Mouse (Mus musculus) embryo, embryonic 11 days (tissue): Measurements from ENCODE around the gene Irf7.

Experiments used
- DNase-seq: peaks from one replicate; pipeline ENCODE4 v3.0.0-alpha.2; 2015

Gene Irf7

DNA sequence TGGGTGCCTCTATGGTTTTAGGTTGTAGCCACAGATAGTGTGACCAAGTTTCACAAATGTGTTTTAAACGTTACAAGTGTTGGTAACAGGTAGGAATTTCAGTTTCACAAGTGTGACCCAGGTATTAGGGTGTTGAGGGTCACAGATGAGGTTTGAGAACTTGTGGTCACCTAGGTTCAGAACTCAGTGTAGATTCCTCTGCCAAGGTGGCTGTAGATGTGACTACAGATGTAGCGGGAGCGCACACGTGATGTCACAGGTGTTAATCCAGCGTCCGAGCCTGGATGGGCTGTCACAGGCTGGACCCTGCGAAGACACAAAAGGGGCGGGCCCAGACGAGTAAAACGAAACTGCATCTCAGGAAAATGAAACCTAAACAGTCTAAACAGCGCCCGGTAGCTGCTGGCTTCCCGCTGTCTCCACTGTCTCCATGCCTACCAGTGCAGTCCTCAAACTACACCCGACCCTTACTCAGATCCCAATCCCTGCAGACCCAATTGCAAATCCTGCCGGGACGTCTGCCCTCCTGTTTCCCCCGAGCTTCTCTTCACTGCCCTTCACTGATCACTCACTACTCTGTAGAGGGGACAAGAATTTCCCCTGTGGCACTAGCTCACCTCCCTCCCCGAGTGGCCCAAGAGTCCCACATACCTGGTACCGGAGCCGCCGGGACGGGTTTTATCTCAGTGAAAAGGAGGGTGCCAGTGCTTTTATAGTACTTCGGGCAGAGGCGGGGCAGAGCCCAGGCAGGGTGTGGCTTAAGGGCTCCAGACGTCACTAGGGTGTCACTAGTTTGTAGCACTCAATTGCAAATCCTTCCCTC is at the start of gene Irf7:
TSS of gene Irf7 (minus strand) at position 743 of the 823 bp plus-strand sequence.
- DNase-seq = peak; percentile 46

DNA sequence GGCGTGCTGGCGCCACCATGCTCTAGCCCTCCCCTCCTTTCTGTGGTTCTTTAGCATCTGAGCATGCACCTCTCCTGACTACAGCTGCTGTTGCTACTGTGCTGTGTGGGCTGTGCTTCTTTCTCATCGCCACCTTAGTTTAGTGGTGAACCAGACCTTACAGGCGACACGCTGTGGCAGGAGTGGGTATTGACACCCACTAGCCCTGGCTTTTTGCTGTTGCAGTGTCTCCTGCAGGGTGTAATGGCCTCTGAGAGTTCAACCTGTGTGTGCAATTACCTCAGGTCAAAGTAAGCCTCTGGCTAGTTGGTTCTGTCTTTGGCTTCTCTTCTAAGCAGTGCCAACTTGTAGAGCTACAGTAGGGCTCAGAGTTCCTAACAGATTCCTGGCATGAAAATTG is 49.7 kb upstream of the Irf7 start:
- peak; percentile 32 for DNase-seq

DNA sequence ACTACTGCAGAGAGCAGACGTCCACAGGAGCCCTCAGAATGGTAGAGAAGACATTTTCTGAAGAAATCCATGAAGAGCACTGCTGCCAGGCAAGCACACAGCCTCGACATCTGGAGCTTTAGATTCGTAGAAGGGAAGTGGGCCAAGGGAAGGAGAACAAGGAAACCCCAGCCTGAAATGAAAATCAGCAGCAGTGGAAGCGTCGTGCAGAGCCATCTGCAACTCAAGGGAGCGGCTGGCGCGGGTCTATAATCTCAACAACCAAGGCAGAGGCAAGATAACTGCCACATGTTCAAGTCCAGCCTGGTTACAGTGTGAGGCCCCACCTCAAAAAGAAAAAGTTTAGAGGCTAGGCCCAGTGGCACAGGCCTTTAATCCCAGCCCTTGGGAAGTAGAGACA is 48.8 kb upstream of the Irf7 start:
- no peak for DNase-seq

DNA sequence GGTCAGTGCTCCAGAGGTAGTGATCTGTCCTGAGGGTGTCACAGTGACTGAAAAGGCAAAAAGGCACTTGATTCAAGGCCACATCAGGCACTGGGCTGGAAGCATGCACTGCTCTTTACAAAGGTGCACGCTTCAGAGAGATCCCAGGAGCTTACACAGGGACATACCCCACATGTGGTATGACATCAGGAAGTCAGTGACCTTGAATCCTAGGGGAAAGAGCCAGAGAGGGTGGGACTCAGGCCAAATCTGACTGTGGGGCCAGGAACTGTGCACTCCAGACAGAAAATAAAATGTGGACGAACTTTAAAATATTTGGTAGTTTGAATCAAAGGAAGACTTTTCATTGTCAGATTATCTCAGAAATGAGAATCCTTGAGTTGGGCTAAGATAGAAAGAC is 48.1 kb upstream of the Irf7 start:
- DNase-seq = no peak

DNA sequence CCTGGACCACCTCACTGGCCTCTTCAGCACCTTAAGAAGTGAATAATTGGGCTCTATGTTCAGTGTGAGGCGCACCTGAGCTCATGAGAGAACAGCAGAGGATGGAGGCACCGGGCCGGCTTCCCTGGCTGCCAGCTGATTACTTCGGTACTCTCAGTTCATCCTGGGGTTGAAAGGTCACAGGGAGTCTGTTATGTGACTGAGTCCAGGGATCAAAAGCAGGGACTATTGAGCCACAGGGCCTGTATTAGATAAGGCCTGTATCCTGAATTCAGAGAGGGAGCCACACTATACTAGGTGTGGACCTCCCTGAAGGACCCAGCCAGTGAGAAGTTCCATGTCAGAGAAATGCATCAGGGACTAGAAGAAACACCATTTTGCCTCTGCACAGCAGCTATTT is 38.3 kb upstream of the Irf7 start:
- no peak for DNase-seq

DNA sequence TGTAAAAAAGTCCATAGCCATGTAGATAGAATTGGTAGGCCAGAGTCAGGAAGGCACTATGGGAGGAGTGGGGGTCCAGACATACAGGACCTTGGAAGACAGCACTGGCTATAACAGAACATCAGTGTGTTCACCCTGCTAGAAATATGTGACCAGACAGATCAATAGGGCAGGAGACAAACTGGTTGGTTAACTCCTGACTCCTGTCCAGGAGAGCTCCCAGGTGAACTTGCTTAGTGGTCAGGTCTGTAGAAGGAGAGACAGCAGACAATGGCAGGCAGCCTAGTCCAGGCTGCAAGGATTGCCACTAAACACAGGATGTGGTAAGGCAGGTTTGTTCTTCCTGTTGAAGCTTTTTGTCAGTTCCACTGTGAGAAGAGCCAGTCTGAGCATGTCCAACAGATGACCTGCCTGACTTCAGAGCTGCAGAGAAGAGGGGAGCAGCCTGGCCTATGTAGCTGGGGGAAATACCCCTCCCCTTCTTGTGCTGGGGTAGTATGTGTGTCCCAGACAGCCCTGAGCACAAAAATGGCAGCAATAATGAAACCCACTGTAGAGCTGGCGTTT is 36.5 kb upstream of the Irf7 start:
- no peak for DNase-seq

DNA sequence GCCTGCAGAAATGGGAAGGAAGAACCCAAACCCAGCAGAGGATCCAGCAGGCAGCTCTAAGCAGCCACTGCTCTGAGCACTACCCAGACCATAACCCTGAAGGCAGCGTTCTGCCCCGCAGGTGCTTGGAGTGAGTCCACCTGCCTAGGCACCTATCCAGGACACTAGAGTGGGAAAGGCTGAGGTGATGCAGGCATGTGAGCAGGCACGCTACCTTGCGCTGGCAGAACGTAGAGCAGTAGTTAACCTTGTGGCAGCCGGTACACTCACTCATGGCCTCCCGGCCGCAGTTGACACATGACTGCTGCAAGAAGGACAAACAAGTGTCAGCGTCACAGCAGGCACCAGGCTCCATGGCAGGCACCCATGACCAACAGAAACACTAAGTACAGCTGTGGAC is 35.1 kb upstream of the Irf7 start:
- no peak for DNase-seq

DNA sequence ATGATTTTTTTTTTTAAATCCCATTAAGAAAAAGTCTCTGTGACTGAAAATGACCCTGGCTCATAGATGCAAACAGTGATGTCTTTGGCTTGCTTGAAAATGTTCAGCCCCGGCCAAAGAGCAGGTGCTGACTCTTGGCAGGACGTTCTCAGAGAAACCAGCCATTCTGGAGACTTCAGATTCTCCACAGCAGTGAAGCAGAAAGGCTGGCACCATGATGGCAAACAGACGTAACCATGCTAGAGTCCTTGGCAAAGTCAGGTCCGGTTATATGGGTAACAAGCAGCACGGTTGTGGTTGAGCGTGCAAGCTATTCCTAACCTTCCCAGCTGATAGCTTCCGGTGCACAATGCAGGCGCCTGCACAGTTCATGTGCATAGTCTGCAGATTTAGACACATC is 32.9 kb upstream of the Irf7 start:
- no peak for DNase-seq

DNA sequence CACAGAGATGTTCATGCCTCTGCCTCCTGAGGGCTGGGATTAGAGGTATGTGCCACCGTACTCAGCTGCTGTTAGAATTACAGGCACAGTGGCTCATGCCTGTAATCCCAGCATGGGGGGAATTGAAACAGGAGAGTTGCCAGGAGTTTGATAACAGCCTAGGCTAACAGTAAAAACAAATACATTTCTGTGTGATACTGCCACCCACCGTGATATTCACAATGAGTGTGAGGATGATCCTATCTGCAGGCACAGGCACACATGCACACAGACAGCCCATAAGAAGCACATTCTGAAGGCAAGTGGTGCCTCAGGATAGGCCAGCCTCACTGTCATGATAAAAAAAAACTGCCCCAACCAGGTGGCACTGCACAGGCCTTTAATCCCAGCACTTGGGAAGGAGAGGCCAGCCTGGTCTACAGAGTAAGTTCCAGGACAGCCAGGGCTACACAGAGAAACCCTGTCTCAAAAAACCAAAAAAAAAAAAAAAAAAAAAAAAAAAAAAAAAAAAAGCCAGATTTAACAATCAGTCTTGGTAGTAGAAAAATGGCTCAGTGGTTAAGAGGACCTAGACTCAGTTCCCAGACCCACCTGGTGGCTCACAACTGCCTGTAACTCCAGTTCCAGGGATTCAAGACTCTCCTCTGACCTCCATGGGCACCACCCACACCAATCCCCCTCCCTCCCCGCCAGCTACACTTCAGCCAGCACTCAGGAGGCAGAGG is 31.8 kb upstream of the Irf7 start:
- DNase-seq = no peak

DNA sequence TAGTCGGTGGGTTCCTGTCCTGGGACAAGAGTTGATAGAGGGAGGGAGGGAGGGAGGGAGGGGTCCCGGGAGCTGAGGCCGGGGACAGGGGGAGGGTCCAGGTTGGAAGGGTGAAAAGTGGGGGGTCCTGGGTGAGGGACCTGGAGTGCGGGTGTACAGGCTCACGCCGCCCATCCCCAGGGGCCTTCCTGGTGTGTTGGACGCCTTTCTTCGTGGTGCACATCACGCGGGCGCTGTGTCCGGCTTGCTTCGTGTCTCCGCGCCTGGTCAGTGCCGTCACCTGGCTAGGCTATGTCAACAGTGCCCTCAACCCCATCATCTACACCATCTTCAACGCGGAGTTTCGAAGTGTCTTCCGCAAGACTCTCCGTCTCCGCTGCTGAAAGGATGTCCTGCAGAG is 28.2 kb upstream of the Irf7 start:
- peak; percentile 25 for DNase-seq

DNA sequence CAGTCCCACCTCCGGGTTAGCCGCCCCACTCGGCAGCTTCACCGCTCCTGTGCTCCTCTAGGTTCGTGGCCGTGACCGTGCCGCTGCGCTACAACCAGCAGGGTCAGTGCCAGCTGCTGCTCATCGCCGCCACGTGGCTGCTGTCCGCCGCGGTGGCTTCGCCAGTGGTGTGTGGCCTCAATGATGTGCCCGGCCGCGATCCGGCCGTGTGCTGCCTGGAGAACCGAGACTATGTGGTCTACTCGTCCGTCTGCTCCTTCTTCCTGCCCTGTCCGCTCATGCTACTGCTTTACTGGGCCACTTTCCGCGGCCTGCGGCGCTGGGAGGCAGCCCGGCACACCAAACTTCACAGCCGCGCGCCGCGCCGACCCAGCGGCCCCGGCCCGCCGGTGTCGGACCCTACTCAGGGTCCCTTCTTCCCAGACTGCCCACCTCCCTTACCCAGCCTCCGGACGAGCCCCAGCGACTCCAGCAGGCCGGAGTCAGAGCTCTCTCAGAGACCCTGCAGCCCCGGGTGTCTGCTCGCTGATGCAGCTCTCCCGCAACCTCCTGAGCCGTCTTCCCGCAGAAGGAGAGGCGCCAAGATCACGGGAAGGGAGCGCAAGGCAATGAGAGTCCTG is 27.7 kb upstream of the Irf7 start:
- DNase-seq = peak; percentile 69

DNA sequence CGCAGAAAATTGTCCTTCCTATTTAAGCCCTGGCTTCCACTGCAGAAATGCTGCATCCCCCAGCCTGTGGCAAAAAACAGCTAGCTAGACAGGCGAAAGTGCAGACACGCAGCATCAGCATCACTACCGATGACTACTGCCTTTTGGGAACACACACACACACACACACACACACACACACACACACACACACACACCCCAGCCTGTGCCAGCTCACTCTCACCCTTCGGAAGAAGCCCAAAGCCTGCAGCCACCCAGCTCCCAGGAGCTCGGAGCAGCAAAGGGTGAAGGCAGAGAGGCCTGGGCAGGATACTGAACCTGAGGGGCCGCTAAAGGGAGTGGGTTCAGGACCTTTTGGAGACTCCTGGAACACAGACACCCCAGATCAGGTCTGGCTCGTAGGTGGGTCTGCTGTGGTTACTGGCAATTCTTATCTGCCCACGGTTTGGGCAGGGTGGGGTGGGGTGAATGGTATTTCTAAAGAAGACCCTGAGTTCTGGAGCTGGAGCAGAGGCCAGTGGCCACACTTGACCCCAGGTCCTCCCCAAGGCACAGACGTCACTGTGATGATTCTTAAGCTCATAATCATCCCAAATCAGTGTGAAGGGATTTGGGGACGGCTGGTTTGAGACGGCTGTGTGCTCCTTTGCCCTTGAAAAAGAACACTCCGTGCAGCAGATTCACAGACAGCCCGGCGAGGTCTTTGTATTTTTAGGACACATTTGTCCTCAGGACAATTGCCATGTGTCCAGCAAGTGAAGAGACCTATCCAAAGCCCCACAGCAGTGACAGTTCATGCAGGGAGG is 26.5 kb upstream of the Irf7 start:
- DNase-seq = peak; percentile 16

DNA sequence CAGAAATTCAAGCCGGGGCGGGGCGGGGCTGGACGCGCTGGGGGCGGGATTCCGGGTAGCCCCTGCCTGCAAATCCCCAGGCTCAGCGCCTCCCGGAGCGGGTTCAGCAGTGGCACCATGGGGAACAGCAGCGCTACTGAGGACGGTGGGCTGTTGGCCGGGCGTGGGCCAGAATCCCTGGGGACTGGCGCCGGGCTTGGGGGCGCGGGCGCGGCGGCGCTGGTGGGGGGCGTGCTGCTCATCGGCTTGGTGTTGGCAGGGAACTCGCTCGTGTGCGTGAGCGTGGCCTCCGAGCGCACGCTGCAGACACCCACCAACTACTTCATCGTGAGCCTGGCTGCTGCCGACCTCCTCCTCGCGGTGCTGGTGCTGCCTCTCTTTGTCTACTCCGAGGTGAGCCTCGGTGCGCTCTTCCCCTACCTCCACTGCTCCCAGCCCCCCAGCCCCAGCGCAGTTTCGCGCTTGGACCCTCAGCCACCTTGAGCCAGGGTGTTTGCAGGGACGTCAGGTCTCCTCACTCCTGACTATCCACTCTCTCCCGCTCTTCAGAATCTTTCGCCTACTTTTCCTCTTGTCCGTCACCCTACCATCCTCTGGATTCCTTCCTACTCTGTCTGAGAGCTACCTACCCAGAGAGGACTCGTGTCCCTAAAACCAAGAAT is 25.8 kb upstream of the Irf7 start, which contains the start of gene Drd4:
TSS of gene Drd4 (plus strand) at position 86 of the 662 bp plus-strand sequence.
- DNase-seq = peak; percentile 69

DNA sequence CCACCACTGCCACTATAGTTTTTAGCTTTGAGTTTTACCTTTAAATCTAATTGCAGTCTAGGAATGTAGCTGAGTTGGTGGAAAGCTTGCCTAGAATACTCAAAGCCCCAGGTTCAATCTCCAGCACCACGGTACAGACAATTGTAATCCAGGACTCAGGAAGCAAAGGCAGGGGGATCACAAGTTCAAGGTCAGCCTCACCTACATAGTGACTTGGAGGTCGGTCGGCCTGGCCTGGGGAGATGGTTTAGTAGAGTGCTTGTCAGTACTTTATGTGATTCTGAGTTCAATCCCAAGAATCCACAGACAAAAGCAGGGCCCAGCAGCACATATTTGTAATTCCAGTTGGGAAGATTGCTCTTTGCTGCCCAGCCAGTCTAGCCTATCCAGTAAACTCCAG is 21.8 kb upstream of the Irf7 start:
- no peak for DNase-seq

DNA sequence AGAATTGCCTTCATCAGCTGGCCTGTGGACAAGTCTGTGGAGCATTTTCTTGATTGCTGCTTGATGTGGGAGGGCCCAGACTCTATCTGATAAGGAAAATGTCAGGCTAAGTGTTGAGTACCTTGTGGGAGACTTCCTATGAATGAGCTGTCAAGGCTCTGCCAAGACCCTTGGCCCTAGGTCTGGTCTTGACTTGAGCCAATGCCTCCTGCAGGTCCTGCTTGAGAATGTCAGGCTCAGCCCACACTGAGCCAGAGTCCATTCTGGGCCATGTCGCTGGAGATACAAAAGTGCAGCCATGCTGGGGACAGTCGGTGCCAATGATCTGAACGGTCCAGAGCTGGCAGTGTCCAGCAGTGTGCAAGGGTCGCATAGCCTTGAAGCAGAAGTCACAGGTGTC is 16.5 kb upstream of the Irf7 start:
- DNase-seq = no peak

DNA sequence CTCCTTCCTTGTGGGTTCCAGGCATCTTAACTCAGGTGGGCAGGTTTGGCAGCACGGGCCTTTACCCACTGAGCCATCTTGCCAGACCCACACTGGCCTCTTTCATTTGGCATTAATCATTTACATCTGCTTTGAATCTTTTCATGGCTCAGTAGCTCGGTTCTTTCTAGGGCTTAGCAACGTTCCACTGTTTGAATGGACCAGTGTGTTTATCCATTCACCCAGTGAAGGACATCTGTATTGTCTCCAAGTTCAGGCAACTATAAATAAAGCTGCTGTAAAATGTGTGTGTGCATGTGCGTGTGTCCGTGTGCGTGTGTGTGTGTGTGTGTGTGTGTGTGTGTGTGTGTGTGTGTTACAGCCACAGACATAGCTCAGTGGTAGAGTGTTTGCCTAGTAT is 15.2 kb upstream of the Irf7 start:
- no peak for DNase-seq

DNA sequence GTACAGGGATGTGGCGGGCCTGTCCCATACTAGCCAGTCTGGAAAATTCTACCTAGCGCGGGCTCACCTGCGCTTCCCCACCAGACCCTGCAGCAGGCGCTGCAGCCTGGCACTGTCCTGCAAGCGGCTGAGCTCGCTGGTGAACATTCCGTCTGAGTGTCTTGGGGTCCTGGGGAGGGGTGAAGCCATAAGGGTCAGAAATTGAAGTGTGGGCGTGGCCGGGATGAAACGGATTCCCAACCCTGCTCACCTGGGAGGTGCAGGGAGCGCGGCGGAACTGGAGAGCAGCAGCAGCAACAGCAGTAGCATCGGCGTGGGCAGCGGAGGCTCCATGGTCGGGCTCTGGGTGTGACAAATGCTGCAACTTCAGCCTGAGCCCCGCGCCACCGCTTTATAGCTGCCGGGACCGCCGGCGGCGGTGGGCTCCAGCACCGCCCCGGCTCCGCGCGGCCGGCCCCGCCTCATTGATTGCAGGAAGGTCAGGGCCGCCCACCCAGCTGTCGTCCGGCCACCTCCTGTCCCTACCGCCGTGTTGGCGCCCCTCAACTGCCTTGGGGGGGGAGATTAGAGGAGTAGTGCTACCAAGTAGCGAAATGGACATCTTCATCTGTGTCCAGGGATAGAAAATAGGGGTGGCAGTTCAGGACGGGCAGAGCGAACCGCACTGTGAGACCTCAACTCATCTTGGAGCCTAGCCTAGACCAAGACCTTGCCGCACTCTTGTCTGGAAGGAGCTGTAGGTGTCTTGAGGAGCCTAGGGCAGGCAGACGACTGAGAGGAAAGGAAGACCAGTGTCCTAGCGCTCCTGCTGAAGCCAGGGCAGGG is 12.7 kb upstream of the Irf7 start, which contains the start of gene Sct:
TSS of gene Sct (minus strand) at position 368 of the 825 bp plus-strand sequence.
- peak; percentile 80 for DNase-seq

DNA sequence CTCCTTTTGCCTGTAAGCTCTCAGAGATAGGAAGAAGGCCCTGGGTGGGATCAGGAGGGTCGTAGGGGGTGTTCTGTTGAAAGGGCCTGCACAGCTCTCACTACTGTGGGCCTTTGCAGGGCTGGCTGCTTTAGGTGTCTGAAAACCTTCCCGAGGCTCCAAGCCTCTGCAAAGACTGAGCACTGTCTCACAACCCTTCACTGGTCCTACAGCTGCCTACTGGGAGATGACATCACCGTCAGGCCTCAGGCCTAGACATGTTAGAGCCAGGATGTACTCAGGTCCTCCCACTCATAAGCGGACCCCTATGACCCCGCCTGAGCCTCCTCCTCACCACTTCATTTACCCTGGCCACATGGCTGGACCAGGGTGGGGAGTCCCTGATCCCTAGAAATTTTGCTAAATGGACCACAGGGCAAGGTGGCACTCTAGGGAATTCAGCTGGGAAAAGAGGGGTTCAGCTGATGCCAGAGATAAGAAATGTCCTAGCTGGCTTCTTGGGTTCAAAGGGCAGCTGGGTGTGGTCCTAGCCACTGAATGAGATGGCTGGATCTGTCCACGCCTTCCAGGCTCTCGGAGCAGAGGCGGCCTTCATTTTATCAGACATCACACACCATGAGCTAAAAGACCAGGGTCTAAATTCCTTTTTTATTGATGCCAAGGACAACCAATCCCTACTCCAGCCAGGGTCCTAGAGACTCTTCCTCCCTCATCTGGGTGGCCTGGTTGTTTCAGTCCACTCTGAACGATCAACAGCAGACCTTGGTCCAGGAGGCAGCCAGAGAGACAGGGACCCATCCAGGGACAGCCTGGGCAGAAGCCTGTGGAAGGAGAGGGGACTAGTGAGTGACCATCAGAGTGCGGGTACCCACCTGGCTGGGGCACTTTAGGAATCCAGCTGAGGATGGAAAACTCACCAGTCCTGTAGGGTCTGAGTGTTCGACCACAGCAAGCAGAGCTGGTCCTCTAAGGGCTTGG is 11.7 kb upstream of the Irf7 start:
- no peak for DNase-seq

DNA sequence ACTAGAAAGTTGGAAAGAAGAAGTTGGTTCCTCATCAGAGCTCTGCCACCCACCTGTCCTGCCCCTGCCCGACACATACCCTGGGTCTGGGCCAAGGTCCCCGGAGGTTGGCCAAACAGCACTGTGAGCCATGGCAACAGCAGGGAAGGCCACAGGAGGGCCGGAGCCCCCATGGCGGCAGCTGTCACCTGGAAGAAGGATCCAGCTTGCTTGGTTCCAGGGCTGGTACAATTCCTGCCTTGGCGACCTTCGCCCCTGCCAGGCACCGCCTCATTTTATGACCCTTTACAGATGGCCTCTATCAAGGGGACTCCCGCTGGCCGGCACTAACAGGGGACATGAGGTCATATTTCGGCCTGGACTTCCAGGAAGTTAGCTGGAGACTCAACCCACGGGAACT is 10.3 kb upstream of the Irf7 start, which contains the start of gene Cdhr5:
TSS of gene Cdhr5 (minus strand) at position 241 of the 400 bp plus-strand sequence.
- no peak for DNase-seq

DNA sequence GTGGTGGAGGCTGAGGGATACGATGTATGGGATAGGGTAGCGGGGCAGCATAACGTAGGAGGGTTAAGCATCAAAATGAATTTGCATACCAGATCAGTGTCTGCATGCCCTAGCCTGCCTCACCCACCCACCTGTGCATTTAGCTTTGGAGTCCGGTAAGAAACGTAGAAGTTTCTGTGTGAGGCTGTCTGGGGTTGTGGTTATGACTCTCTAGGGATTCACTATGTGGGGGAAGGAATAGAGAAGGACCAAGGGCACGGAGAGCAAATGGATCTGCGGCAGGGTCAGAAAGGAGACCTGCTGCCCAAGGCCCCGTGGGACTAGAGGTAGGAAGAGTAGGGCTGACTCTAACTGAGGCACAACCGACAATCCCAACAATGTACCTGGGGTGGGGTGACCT is 9.1 kb upstream of the Irf7 start:
- DNase-seq = no peak
